Mouse (Mus musculus): ENCODE results near the gene Foxj3. TPM values are rescaled to one million over a fixed set of nuclear protein-coding genes. Genes with fewer than 3 reads are reported as not detected.

Gene Foxj3
- total RNA-seq, 1 experiment = 17.7 TPM

GRCm38 (mm10) chr4:119524010-119524409, 12.8 kb upstream of the Foxj3 start:
- H3K36me3 ChIP-seq (ENCODE audit: control insufficient read depth, insufficient read depth, low read length, poor library complexity, severe bottlenecking) = no peaks in the 10 kb centered on the region
- no peak overlapping the region for H3K9ac ChIP-seq (ENCODE audit: insufficient read depth, low read depth, low read length, poor library complexity, severe bottlenecking)
- no peak overlapping the region for H3K4me3 ChIP-seq (ENCODE audit: insufficient read depth in 1 of 2, low read depth in 1 of 2, low read length in 2 of 2, poor library complexity in 1 of 2, severe bottlenecking in 1 of 2)
- no peaks in the 10 kb centered on the region for H3K9me3 ChIP-seq (ENCODE audit: control insufficient read depth, insufficient read depth, low read depth, low read length)
- H3K4me1 ChIP-seq (ENCODE audit: control insufficient read depth in 2 of 2, insufficient read depth in 2 of 2, low read length in 2 of 2, poor library complexity in 1 of 2) = no peaks in the 10 kb centered on the region
- no peak for DNase-seq (ENCODE audit: low read depth, low spot score)
- TF ChIP-seq HCFC1 (IDR thresholded peaks at IDR 0.05; ENCODE audit: borderline replicate concordance, insufficient read depth, low read length) (no peak), CHD2 (IDR thresholded peaks at IDR 0.05; ENCODE audit: low read depth, low read length) (no peak), ZNF384 (IDR thresholded peaks at IDR 0.05; ENCODE audit: low read depth, low read length) (no peak), MAFK (IDR thresholded peaks at IDR 0.05; ENCODE audit: insufficient read depth, low read depth, low read length) (no peak), ZC3H11A (IDR thresholded peaks at IDR 0.05; ENCODE audit: borderline replicate concordance, low read depth, low read length) (no peak)
- in situ Hi-C loops (cut with MboI; ENCODE audit: low sequenced_read_pairs in 2 of 2, unreplicated experiment in 2 of 2) = no loop called here
- no peak overlapping the region for H3K27ac ChIP-seq (ENCODE audit: insufficient read depth, low read depth, low read length, poor library complexity, severe bottlenecking)

GRCm38 (mm10) chr4:119524466-119524865, 12.3 kb upstream of the Foxj3 start:
- in situ Hi-C loops (cut with MboI; ENCODE audit: low sequenced_read_pairs in 2 of 2, unreplicated experiment in 2 of 2) = no loop called here

GRCm38 (mm10) chr4:119526329-119526845, 10.4 kb upstream of the Foxj3 start:
- DNase-seq (ENCODE audit: low read depth, low spot score) = no peak
- Histone ChIP-seq H3K9ac (ENCODE audit: insufficient read depth, low read depth, low read length, poor library complexity, severe bottlenecking) (no peak overlapping the region), H3K36me3 (ENCODE audit: control insufficient read depth, insufficient read depth, low read length, poor library complexity, severe bottlenecking) (no peaks in the 10 kb centered on the region), H3K27ac (ENCODE audit: insufficient read depth, low read depth, low read length, poor library complexity, severe bottlenecking) (no peak overlapping the region), H3K4me3 (ENCODE audit: insufficient read depth in 1 of 2, low read depth in 1 of 2, low read length in 2 of 2, poor library complexity in 1 of 2, severe bottlenecking in 1 of 2) (no peak overlapping the region), H3K9me3 (ENCODE audit: control insufficient read depth, insufficient read depth, low read depth, low read length) (no peaks in the 10 kb centered on the region), H3K4me1 (ENCODE audit: control insufficient read depth in 2 of 2, insufficient read depth in 2 of 2, low read length in 2 of 2, poor library complexity in 1 of 2) (no peaks in the 10 kb centered on the region)
- in situ Hi-C loops (cut with MboI; ENCODE audit: low sequenced_read_pairs in 2 of 2, unreplicated experiment in 2 of 2) = no loop called here
- TF ChIP-seq ZC3H11A (IDR thresholded peaks at IDR 0.05; ENCODE audit: borderline replicate concordance, low read depth, low read length) = no peak
- no peak for TF ChIP-seq CHD2 (IDR thresholded peaks at IDR 0.05; ENCODE audit: low read depth, low read length)
- no peak for TF ChIP-seq MAFK (IDR thresholded peaks at IDR 0.05; ENCODE audit: insufficient read depth, low read depth, low read length)
- no peak for TF ChIP-seq ZNF384 (IDR thresholded peaks at IDR 0.05; ENCODE audit: low read depth, low read length)
- TF ChIP-seq HCFC1 (IDR thresholded peaks at IDR 0.05; ENCODE audit: borderline replicate concordance, insufficient read depth, low read length) = no peak

More at GRCm38 (mm10) chr4:119524466-119524865, 12.3 kb upstream of the Foxj3 start:
- DNase-seq (ENCODE audit: low read depth, low spot score) = no peak
- Histone ChIP-seq H3K9ac (ENCODE audit: insufficient read depth, low read depth, low read length, poor library complexity, severe bottlenecking) (no peak overlapping the region), H3K4me3 (ENCODE audit: insufficient read depth in 1 of 2, low read depth in 1 of 2, low read length in 2 of 2, poor library complexity in 1 of 2, severe bottlenecking in 1 of 2) (no peak overlapping the region), H3K36me3 (ENCODE audit: control insufficient read depth, insufficient read depth, low read length, poor library complexity, severe bottlenecking) (no peaks in the 10 kb centered on the region), H3K4me1 (ENCODE audit: control insufficient read depth in 2 of 2, insufficient read depth in 2 of 2, low read length in 2 of 2, poor library complexity in 1 of 2) (no peaks in the 10 kb centered on the region), H3K9me3 (ENCODE audit: control insufficient read depth, insufficient read depth, low read depth, low read length) (no peaks in the 10 kb centered on the region), H3K27ac (ENCODE audit: insufficient read depth, low read depth, low read length, poor library complexity, severe bottlenecking) (no peak overlapping the region)
- TF ChIP-seq ZC3H11A (IDR thresholded peaks at IDR 0.05; ENCODE audit: borderline replicate concordance, low read depth, low read length) (no peak), HCFC1 (IDR thresholded peaks at IDR 0.05; ENCODE audit: borderline replicate concordance, insufficient read depth, low read length) (no peak)

- Histone ChIP-seq H3K4me1 (ENCODE audit: control insufficient read depth in 2 of 2, insufficient read depth in 2 of 2, low read length in 2 of 2, poor library complexity in 1 of 2) (no peaks in the 10 kb centered on the region), H3K36me3 (ENCODE audit: control insufficient read depth, insufficient read depth, low read length, poor library complexity, severe bottlenecking) (no peaks in the 10 kb centered on the region), H3K4me3 (ENCODE audit: insufficient read depth in 1 of 2, low read depth in 1 of 2, low read length in 2 of 2, poor library complexity in 1 of 2, severe bottlenecking in 1 of 2) (no peak overlapping the region), H3K9me3 (ENCODE audit: control insufficient read depth, insufficient read depth, low read depth, low read length) (no peaks in the 10 kb centered on the region), H3K27ac (ENCODE audit: insufficient read depth, low read depth, low read length, poor library complexity, severe bottlenecking) (no peak overlapping the region), H3K9ac (ENCODE audit: insufficient read depth, low read depth, low read length, poor library complexity, severe bottlenecking) (no peak overlapping the region)
- TF ChIP-seq ZNF384 (IDR thresholded peaks at IDR 0.05; ENCODE audit: low read depth, low read length) (no peak), MAFK (IDR thresholded peaks at IDR 0.05; ENCODE audit: insufficient read depth, low read depth, low read length) (no peak), CHD2 (IDR thresholded peaks at IDR 0.05; ENCODE audit: low read depth, low read length) (no peak), ZC3H11A (IDR thresholded peaks at IDR 0.05; ENCODE audit: borderline replicate concordance, low read depth, low read length) (no peak), HCFC1 (IDR thresholded peaks at IDR 0.05; ENCODE audit: borderline replicate concordance, insufficient read depth, low read length) (no peak)
- in situ Hi-C loops (cut with MboI; ENCODE audit: low sequenced_read_pairs in 2 of 2, unreplicated experiment in 2 of 2) = no loop called here
- DNase-seq (ENCODE audit: low read depth, low spot score) = no peak
These were observed 5.0 kb upstream of the Foxj3 start for GRCm38 (mm10) chr4:119531813-119532212.

- Histone ChIP-seq H3K27ac (ENCODE audit: insufficient read depth, low read depth, low read length, poor library complexity, severe bottlenecking) (no peak overlapping the region), H3K4me3 (ENCODE audit: insufficient read depth in 1 of 2, low read depth in 1 of 2, low read length in 2 of 2, poor library complexity in 1 of 2, severe bottlenecking in 1 of 2) (no peak overlapping the region), H3K36me3 (ENCODE audit: control insufficient read depth, insufficient read depth, low read length, poor library complexity, severe bottlenecking) (no peaks in the 10 kb centered on the region), H3K4me1 (ENCODE audit: control insufficient read depth in 2 of 2, insufficient read depth in 2 of 2, low read length in 2 of 2, poor library complexity in 1 of 2) (0 out of 4 replicates have a peak, but pooled peaks cover 0 to 5% of the 10 kb centered on the region in 2 experiments), H3K9me3 (ENCODE audit: control insufficient read depth, insufficient read depth, low read depth, low read length) (no peaks in the 10 kb centered on the region), H3K9ac (ENCODE audit: insufficient read depth, low read depth, low read length, poor library complexity, severe bottlenecking) (no peak overlapping the region)
- no peak for DNase-seq (ENCODE audit: low read depth, low spot score)
- in situ Hi-C loops (cut with MboI; ENCODE audit: low sequenced_read_pairs in 2 of 2, unreplicated experiment in 2 of 2) = no loop called here
- TF ChIP-seq HCFC1 (IDR thresholded peaks at IDR 0.05; ENCODE audit: borderline replicate concordance, insufficient read depth, low read length) = no peak
- TF ChIP-seq ZNF384 (IDR thresholded peaks at IDR 0.05; ENCODE audit: low read depth, low read length) = no peak
- no peak for TF ChIP-seq ZC3H11A (IDR thresholded peaks at IDR 0.05; ENCODE audit: borderline replicate concordance, low read depth, low read length)
- TF ChIP-seq CHD2 (IDR thresholded peaks at IDR 0.05; ENCODE audit: low read depth, low read length) = no peak
- TF ChIP-seq MAFK (IDR thresholded peaks at IDR 0.05; ENCODE audit: insufficient read depth, low read depth, low read length) = no peak
These were observed 1.7 kb upstream of the Foxj3 start for GRCm38 (mm10) chr4:119535103-119535502.
